Mouse (Mus musculus) heart, embryonic 16.5 days (tissue): ENCODE measurements around the gene Becn1. TPM values are rescaled to one million over a fixed set of nuclear protein-coding genes. Genes with fewer than 3 reads are reported as not detected.

Experiments
- ATAC-seq: fragments of 200-750 bp; cut with Nextera tagmentation; replicated peaks from 2 replicates; pipeline ENCODE4 v1.8.0; 2017; ENCODE audit warnings: moderate number of reproducible peaks; ENCODE audit not compliant: insufficient read depth, low FRiP score; ENCODE audit errors: extremely low read depth
- H3K27ac ChIP-seq: fragments of 300-500 bp; sonication (generic); 2 replicates; pipeline ENCODE4 v1.5.1; 2014; ENCODE audit warnings: mild to moderate bottlenecking, low read length, control low read depth, moderate library complexity
- H3K27me3 ChIP-seq: fragments of 300-500 bp; sonication (generic); 2 replicates; pipeline ENCODE4 v1.6.1; 2014; ENCODE audit warnings: low read length, mixed read lengths; ENCODE audit not compliant: control insufficient read depth, insufficient read depth
- H3K36me3 ChIP-seq: fragments of 300-500 bp; sonication (generic); 2 replicates; pipeline ENCODE4 v1.6.1; 2014; ENCODE audit not compliant: control insufficient read depth, insufficient read depth
- H3K4me1 ChIP-seq: fragments of 300-500 bp; sonication (generic); 2 replicates; pipeline ENCODE4 v1.6.1; 2014; ENCODE audit warnings: low read length, mixed read lengths; ENCODE audit not compliant: control insufficient read depth, insufficient read depth
- H3K4me2 ChIP-seq: fragments of 300-500 bp; sonication (generic); 2 replicates; pipeline ENCODE4 v1.6.1; 2014; ENCODE audit warnings: low read depth, mild to moderate bottlenecking, control low read depth, low read length
- H3K4me3 ChIP-seq: fragments of 300-500 bp; sonication (generic); 2 replicates; pipeline ENCODE4 v1.5.1; 2014; ENCODE audit warnings: mild to moderate bottlenecking, control low read depth, low read length
- H3K9ac ChIP-seq: fragments of 300-500 bp; sonication (generic); 2 replicates; pipeline ENCODE4 v1.6.1; 2014; ENCODE audit warnings: low read length, control low read depth
- H3K9me3 ChIP-seq: fragments of 300-500 bp; sonication (generic); replicated peaks from 2 replicates; pipeline ENCODE4 v1.6.1; 2016; ENCODE audit warnings: low read length; ENCODE audit not compliant: control insufficient read depth
- WGBS: fragments of 180-500 bp; shearing (Covaris S2); extraction: QIAGEN DNeasy Blood & Tissue Kit; methylation state at CpG from one replicate; pipeline ENCODE4 v1.1.7; 2014; 5-methylcytosine and 5-hydroxymethylcytosine counted together
- polyA plus RNA-seq: library from polyadenylated mRNA; unstranded; fragments of >200 nt; fragmentation: Nextera tagmentation; extraction: Ambion mirVana; gene quantifications from 2 replicates; pipeline ENCODE4 v1.2.1, GENCODE M21; 2015

The Becn1 gene
- polyA plus RNA-seq, 1 experiment from 2014 or later: 135 TPM

DNA sequence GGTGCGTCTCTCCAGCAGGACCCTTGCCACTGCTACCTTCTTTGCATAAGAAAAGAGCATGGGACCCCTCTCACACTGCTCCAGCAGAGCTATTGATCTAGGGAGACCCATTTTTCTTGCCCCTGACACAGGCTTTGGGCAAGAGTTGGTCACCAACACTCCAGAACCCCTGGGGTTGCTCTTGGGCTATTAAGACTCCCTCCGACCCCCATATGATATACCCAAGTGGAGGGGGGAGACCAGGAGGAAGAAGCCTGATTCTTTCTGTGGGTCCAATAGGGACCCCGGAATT is 38.2 kb downstream of the Becn1 start:
- ATAC-seq: no peak
- Histone ChIP-seq H3K27ac (no peak overlapping the region), H3K4me1 (peaks cover 34% of the 10 kb centered on the region), H3K27me3 (peaks cover 32% of the 10 kb centered on the region), H3K4me3 (no peak overlapping the region; the same call in 1 of the 2 replicates), H3K4me2 (no peak overlapping the region), H3K9me3 (no peaks in the 10 kb centered on the region), H3K9ac (no peak overlapping the region), H3K36me3 (no peaks in the 10 kb centered on the region)
- WGBS: 29% methylated on average over 3 of the region's 3 CpGs

DNA sequence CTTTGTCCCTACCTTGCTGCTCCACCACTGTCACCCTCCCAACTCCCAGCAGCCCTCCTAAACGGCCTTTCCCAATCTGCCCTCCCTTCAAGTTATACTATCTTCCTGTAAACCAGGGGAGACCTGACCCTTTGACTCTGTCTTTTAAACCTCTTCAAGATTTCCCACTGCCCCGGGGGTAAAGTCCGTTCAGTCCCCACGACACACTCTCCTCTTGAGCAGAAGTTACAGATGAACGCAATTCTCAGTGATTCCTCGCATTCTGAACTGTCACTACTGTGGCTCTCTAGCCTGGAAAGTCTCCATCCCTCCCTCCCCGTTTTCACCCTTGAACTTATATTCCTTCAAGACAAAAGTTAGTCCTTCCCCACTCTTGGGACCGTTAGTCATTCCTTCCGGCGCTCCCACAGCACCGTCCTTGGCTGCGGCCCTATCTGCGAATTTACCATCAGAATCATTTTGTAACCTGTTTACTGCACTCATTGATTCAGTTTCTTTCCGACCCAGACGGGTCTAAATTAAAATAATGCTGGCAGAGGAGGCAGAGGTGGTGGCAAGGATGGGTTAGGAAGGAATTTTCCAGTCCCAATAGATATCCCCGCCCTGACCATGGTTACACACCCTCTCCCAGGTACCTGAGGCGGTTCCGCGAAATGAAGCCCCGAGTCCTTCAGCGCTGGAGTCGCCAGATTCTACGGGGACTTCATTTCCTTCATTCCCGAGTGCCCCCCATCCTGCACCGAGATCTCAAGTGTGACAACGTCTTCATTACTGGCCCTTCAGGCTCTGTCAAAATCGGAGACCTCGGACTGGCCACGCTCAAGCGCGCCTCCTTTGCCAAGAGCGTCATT is 38.7 kb downstream of the Becn1 start:
- 11% methylated on average over 32 of the region's 32 CpGs for WGBS
- Histone ChIP-seq H3K4me3 (peak overlapping the region; percentile 7; the same call in 1 of the 2 replicates), H3K36me3 (no peaks in the 10 kb centered on the region), H3K4me2 (no peak overlapping the region), H3K27me3 (peaks cover 30% of the 10 kb centered on the region), H3K27ac (no peak overlapping the region), H3K9me3 (no peaks in the 10 kb centered on the region), H3K9ac (no peak overlapping the region), H3K4me1 (peaks cover 39% of the 10 kb centered on the region)
- no peak for ATAC-seq

DNA sequence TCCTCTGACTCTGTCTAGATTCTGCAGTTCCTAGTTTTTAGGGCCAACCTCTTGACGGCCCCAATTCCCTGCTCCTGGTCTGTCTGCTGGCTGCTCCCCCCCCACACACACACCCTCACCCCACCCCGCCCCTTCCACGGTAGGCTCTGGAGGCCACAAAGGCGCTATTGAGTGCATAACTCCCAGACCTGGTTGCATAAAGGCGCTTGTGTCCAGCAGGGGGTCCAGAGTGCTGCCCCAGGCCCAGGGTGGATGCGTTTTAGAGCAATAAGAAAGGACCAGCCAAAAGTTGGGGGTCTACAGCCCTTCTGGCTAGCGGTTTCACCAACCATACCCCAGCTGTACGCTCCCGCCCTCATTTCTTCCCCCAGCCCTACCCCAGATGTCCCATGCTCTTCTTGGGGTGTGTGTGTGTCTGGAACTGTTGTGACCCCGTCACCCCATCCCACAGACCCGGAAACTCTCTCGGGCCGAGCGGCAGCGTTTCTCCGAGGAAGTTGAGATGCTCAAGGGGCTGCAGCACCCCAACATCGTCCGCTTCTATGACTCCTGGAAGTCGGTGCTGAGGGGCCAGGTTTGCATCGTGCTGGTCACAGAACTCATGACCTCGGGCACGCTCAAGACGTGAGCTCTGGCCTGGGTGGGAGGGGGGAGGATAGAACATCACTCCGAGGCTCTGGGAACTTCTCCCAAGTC is 39.7 kb downstream of the Becn1 start:
- 2% methylated on average over 24 of the region's 24 CpGs for WGBS
- no peak overlapping the region for H3K27ac ChIP-seq
- no peak for ATAC-seq
- no peak overlapping the region for H3K9ac ChIP-seq
- H3K36me3 ChIP-seq: no peaks in the 10 kb centered on the region
- no peaks in the 10 kb centered on the region for H3K9me3 ChIP-seq
- H3K4me3 ChIP-seq: peak overlapping the region; percentile 71
- H3K27me3 ChIP-seq: peaks cover 25% of the 10 kb centered on the region
- peaks cover 39% of the 10 kb centered on the region for H3K4me1 ChIP-seq
- peak overlapping the region; percentile 99 for H3K4me2 ChIP-seq

DNA sequence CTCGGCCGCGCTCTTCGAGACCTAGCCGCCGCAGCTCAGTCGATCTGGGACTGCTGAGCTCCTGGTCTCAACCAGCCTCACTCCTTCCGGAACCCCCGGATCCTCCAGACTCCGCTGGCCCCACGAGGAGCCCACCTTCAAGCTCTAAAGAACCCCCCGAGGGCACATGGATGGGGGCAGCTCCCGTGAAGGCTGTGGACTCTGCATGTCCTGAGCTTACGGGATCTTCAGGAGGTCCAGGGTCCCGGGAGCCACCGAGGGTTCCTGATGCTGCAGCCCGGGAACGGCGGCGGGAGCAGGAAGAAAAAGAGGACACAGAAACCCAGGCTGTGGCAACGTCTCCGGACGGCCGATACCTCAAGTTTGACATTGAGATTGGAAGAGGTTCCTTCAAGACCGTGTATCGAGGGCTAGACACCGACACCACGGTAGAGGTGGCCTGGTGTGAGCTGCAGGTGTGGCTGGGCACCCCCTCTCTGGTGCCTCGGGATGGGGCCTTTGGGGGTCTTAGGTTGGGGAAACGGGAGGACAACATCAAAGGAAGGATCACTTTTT is 41.2 kb downstream of the Becn1 start:
- no peaks in the 10 kb centered on the region for H3K9me3 ChIP-seq
- H3K9ac ChIP-seq: peak overlapping the region; percentile 79
- WGBS: under 1% methylated on average over 30 of the region's 30 CpGs
- H3K27ac ChIP-seq: peak overlapping the region; percentile 81
- H3K4me2 ChIP-seq: peak overlapping the region; percentile 99
- H3K4me1 ChIP-seq: peaks cover 44% of the 10 kb centered on the region
- ATAC-seq: no peak
- H3K4me3 ChIP-seq: peak overlapping the region; percentile 71
- no peaks in the 10 kb centered on the region for H3K36me3 ChIP-seq
- peaks cover 21% of the 10 kb centered on the region for H3K27me3 ChIP-seq

DNA sequence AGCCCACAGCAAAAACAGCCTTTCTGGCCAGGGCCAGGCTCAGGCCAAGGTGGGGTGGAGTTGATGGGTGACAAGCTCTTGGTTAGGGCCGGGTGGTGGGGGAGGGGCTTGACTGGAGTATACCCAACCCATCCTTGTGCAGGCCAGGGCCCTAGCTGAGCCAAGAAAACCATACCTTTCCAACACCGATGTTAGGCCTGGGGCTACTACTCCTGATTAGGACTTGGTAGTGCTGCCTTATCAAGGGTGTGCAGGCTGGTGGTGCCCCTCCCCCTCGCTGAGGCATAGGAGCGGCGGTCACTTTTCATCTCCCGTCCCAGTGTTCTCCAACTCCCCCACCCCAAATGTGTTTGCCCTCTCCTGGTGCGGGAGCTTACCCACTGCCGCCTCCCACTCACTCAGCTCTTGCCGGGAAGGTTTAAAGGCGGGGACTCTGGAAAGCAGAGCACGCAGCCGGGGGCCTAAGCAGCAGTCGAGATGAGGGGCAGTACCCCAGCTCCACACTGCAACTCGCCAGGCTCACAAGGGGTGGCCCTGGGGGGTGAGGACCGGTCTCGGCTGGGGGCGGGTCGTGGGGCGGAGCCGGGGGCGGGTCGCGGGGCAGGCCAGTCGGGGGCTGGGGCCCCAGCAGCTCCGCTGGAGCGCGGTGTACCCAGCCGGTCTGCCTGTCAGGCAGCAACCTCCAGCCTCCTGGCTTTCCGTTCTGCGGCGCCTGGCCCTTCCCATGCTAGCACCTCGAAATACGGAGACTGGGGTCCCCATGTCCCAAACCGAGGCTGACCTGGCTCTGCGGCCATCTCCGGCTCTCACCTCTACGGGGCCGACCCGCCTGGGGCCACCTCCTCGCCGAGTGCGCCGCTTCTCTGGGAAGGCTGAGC is 41.9 kb downstream of the Becn1 start, which contains the start of gene Wnk4:
Wnk4 (plus strand) TSS at position 620 of the 878 bp plus-strand sequence.
- ATAC-seq: peak; percentile 79
- Histone ChIP-seq H3K27me3 (peaks cover 15% of the 10 kb centered on the region), H3K4me2 (peak within 1 kb of the TSS; percentile 99), H3K36me3 (no peaks in the 10 kb centered on the region), H3K9ac (peak within 1 kb of the TSS; percentile 79), H3K4me1 (peaks cover 45% of the 10 kb centered on the region), H3K27ac (peak within 1 kb of the TSS; percentile 81), H3K4me3 (peak within 1 kb of the TSS; percentile 71), H3K9me3 (no peaks in the 10 kb centered on the region)
- under 1% methylated on average over 43 of the region's 43 CpGs for WGBS

DNA sequence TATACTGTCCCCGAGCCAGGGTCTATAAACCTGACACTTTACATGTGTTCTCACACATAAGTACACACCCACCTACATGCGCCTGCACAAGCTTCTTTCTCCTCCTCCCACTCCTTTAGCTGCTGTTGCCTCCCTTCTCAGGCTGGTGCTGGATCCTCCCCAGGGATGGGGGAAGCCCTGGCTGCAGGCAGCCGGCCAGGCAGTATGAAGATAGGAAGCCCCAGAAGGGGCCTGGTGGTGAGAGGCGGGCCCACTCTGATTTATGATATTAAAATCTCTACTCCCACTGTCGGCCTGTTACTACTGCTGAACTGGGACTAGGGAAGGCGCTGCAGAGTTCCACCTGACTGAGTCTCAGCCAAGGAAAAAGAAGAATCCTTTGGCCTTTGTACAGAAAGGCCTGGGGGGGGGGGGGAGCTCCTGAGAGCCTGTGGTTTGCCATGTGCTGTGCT is 42.8 kb downstream of the Becn1 start:
- Histone ChIP-seq H3K27me3 (peaks cover 10% of the 10 kb centered on the region), H3K4me2 (peak overlapping the region; percentile 99), H3K27ac (peak overlapping the region; percentile 81), H3K9me3 (no peaks in the 10 kb centered on the region), H3K36me3 (no peaks in the 10 kb centered on the region), H3K4me3 (peak overlapping the region; percentile 71), H3K4me1 (peaks cover 44% of the 10 kb centered on the region), H3K9ac (peak overlapping the region; percentile 79)
- 22% methylated on average over 6 of the region's 6 CpGs for WGBS
- peak; percentile 39 for ATAC-seq

DNA sequence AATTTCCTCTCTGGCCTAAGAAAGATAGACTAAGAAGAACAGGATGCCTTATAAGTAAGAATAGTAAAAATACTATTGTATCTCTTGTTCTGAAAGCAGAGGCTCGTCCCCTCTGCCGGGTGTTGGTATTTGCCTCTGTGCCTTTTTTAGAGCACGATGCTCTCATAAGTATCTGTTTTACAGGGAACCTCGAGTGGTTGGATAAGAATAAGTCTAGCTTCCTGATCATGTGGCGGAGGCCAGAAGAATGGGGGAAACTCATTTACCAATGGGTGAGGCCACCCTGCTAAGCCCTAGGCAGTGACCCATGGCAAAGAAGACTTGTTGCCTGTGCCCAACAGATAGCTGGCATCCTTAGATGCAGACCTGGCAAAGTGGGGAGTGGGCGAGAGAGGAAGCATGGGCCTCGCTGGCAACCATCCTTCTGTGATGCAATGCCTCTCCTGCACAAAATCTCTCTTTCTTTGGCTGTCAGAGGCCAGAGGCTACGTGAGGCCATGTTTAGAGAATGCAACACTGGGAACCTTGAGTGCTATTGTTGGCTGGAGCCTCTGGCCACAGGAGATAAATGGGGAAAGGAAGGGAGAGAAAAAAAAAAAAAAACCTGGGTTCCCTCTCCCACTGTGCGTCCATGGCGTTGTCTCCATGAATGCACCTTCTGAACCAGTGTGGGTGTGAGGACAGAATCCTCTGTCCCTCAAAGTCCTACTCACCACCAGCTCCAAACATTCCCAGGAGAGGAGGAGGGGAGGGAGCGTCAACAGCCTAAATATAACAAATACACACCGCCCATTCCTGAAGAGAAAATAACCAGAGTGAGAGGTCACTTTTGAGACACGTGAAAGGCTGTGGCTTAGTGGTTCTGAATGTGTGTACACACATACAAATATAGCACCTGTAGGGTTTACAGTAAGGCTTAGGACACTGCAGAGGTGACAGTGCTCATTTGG is 46.0 kb downstream of the Becn1 start:
- Histone ChIP-seq H3K27me3 (no peaks in the 10 kb centered on the region), H3K9me3 (no peaks in the 10 kb centered on the region), H3K27ac (peak overlapping the region; percentile 87), H3K36me3 (no peaks in the 10 kb centered on the region), H3K4me1 (peaks cover 44% of the 10 kb centered on the region), H3K4me3 (no peak overlapping the region), H3K4me2 (peak overlapping the region; percentile 8), H3K9ac (no peak overlapping the region; the same call in 1 of the 2 replicates)
- no peak for ATAC-seq
- WGBS: 49% methylated on average over 13 of the region's 13 CpGs
